Mouse (Mus musculus) heart, postnatal 10 days (tissue): ENCODE results near the gene Gm7030. TPM values are rescaled to one million over a fixed set of nuclear protein-coding genes. Genes with fewer than 3 reads are reported as not detected.
"Not testable (repeated sequence)": the region's sequence is repeated elsewhere in the genome, so short reads cannot be mapped to it uniquely, and the experiment has no call there.

ENCODE experiments used
- DNase-seq, 2 experiments: peaks; one replicate each; pipeline ENCODE4 v3.0.0; 2021
- intact Hi-C: fragments of 180-260 bp; cut with DNase I; formaldehyde crosslinking; loops from one replicate; pipeline ENCODE4 v1.15.1; 2025
- total RNA-seq, 2 experiments: library from RNA; stranded (reverse); gene quantifications; 2 replicates each; pipeline ENCODE4 v1.2.3; 2021

Gm7030 gene
- total RNA-seq, 2 experiments from 2014 or later = not detected

DNA sequence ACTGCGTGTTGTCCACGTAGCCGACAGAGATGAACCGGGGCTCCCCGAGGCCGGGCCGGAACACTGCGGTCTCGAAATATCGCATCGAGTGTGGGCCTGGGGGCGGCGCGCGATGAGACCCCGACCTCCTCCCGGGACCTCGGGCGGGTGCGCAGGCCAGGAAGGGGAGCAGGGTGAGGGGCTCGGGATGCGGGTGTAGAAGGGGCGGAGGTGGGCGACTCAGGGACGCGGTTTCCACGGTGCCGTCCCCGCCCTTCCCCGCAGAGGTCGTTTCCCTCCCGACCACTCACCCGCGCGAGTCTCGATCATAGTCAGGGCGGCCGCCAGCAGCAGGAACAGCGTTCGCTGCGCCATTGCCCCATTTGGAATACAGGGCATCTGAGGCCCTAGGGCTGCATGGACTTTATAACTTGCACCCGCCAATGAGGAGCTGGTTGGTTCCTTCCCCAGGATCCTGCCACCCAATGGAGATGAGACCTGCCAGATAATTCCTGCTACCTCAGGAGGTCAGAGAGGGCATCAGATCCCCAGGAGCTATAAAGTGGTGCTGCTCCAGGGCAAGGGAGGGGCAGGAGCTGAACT, 45.3 kb downstream of the Gm7030 start:
- intact Hi-C loops = no loop called here

DNA sequence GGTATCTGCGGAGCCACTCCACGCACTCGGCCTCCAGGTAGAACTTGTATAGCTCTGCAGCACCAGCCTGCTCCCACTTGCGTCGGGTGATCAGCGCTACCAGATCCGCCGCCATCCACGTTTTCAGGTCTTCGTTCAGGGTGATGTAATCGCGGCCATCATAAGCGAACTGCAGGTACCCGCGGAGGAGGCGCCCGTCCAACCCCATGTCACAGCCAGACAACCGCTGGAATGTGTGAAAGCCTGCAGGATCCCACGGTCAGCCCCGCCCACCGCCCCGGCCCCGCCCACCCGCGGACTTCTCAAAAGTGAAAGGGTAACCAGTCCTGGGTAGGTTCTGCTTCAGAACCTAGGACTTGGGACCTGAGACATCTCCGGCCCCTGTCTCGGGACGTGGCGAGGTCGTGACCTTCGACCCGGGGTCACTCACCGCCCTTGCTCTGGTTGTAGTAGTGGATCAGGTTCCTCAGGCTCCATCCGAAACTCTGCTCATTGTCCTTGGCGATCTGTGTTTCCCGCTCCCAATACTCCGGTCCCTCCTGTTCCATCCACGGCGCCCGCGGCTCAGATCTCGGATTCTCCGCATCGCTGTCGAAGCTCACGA, 45.9 kb downstream of the Gm7030 start:
- intact Hi-C loops = no loop called here
- peak in 1 of 2 experiments; percentile 23 for DNase-seq

More for the DNA sequence above, 45.3 kb downstream of the Gm7030 start:
- no peak for DNase-seq

- intact Hi-C loops = not testable (repeated sequence)
These were observed 46.5 kb downstream of the Gm7030 start for GRCm38 (mm10) chr17:36082519-36083232.

DNA sequence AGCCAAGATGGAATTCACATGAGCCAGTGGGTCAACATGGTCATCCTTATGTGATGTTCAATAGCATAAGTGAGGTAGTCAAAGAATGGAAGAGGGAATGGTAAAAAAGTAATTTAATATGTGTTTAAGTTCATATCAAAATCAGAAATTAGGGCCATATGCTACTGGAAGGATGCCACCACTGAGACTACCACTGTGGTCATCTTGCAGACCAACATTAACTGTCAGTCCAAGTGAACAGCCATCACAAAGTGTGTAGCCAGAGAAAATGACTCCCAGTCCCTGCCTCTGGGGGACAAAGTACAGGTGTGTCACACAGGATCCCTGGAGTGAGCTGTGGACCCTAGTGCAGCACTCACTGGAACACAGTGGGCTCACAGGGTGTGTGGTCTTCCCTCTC, 47.3 kb downstream of the Gm7030 start:
- intact Hi-C loops, DNase-seq: not testable (repeated sequence)

More at GRCm38 (mm10) chr17:36082519-36083232, 46.5 kb downstream of the Gm7030 start:
- DNase-seq = peak in 1 of 2 experiments; percentile 7

DNA sequence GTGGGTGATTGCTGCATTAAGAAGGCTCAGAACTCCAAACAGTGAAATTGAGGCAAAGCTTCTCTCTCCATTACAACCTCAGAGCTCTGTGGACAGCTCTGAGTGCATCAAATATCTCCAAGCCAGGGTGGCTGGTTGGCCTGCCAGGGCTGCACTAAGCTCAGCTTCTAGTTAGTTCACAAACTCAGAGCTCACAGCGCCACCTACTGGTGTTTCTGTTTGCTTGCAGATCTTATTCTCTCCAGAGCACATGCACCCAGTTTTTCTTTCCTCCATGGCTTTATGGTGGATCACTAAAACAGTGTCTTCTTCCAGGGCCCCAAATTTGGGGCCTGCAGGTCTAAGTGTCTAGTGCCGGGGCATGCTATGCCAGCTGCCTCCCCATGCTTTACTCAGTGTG, 68.4 kb downstream of the Gm7030 start:
- intact Hi-C loops = loop anchor here (10.0 kb wide), 1 partner anchor 134 kb away; the partner anchor contains the start of gene H2-T3
- peak; percentile 84 to 92 for DNase-seq

Other genes with a start within 250 kb of the Gm7030 start
- 10 to 100 TPM; 24.7 to 29.2 TPM for gene Dhx16, start 249.6 kb downstream of the Gm7030 start, total RNA-seq
- 10 to 100 TPM; 64.8 to 69.8 TPM for gene 2310061I04Rik, start 232.0 kb downstream of the Gm7030 start, total RNA-seq
- 10 to 100 TPM; 12.1 to 16.3 TPM for gene Atat1, start 219.3 kb downstream of the Gm7030 start, total RNA-seq
- 10 to 100 TPM; 52.8 to 56.2 TPM for gene Mrps18b, start 213.0 kb downstream of the Gm7030 start, total RNA-seq
- gene Ppp1r10, start 213.0 kb downstream of the Gm7030 start, total RNA-seq = 10 to 100 TPM; 43.3 to 45.1 TPM
- 10 to 100 TPM; 64.0 to 67.4 TPM for gene Abcf1, start 159.7 kb downstream of the Gm7030 start, total RNA-seq
- gene Gnl1, start 149.6 kb downstream of the Gm7030 start, total RNA-seq = 10 to 100 TPM; 32.8 to 33.1 TPM
- gene Prr3, start 149.2 kb downstream of the Gm7030 start, total RNA-seq = 10 to 100 TPM in 1 of 2 experiments, 1 to 10 TPM in 1; 7.9 to 11.0 TPM
- 1 to 10 TPM; 2.2 to 3.3 TPM for gene H2-T24, start 108.9 kb downstream of the Gm7030 start, total RNA-seq
- 10 to 100 TPM; 16.6 TPM for gene H2-T23, start 96.6 kb downstream of the Gm7030 start, total RNA-seq
- gene H2-T22, start 86.7 kb downstream of the Gm7030 start, total RNA-seq = 10 to 100 TPM; 11.0 to 11.8 TPM
- gene Gm6034, start 86.5 kb downstream of the Gm7030 start, total RNA-seq = under 1 TPM in 1 of 2 experiments, not detected in 1; 0.15 TPM
- gene Gm11127, start 71.1 kb downstream of the Gm7030 start, total RNA-seq = 1 to 10 TPM; 2.1 to 2.4 TPM
- gene Gm19684, start 7.7 kb downstream of the Gm7030 start, total RNA-seq = under 1 TPM in 1 of 2 experiments, not detected in 1; 0.26 TPM
- under 1 TPM in 1 of 2 experiments, not detected in 1; 0.24 TPM for gene Gm8909, start 39.1 kb upstream of the Gm7030 start, total RNA-seq
- gene H2-T3, start 60.9 kb upstream of the Gm7030 start, total RNA-seq = under 1 TPM in 1 of 2 experiments, not detected in 1; 0.34 TPM
- 10 to 100 TPM; 33.4 to 34.7 TPM for gene Rpp21, start 128.6 kb upstream of the Gm7030 start, total RNA-seq
- gene Trim39, start 142.8 kb upstream of the Gm7030 start, total RNA-seq = 1 to 10 TPM; 7.8 to 8.0 TPM
- gene H2-M10.2, start 157.1 kb upstream of the Gm7030 start, total RNA-seq = not detected
- gene H2-M10.1, start 196.7 kb upstream of the Gm7030 start, total RNA-seq = not detected
- not detected for gene H2-M10.3, start 239.0 kb upstream of the Gm7030 start, total RNA-seq